Mouse (Mus musculus) thymus, adult 2 months (tissue): ENCODE data around the gene Cd300ld4. TPM values are rescaled to one million over a fixed set of nuclear protein-coding genes. Genes with fewer than 3 reads are reported as not detected.

Source experiments
- DNase-seq: peaks from one replicate; pipeline ENCODE4 v3.0.0; 2021
- H3K27ac ChIP-seq: fragments of 200-500 bp; 2 replicates; pipeline ENCODE4 v1.5.1; 2012; ENCODE audit warnings: low read length, control low read depth; ENCODE audit not compliant: control insufficient read depth, insufficient read depth
- H3K27me3 ChIP-seq: fragments of 200-500 bp; 2 replicates; pipeline ENCODE4 v1.6.1; 2012; ENCODE audit warnings: mild to moderate bottlenecking, low read length, moderate library complexity, mixed read lengths; ENCODE audit not compliant: control insufficient read depth, insufficient read depth
- H3K36me3 ChIP-seq: fragments of 200-500 bp; 2 replicates; pipeline ENCODE4 v1.6.1; 2012; ENCODE audit warnings: mild to moderate bottlenecking, low read length, moderate library complexity; ENCODE audit not compliant: control insufficient read depth, insufficient read depth
- H3K4me1 ChIP-seq: fragments of 200-500 bp; replicated peaks from 2 replicates; pipeline ENCODE4 v1.6.1; 2012; ENCODE audit warnings: low read length; ENCODE audit not compliant: control insufficient read depth, insufficient read depth
- H3K4me3 ChIP-seq: fragments of 200-500 bp; 2 replicates; pipeline ENCODE4 v1.5.1; 2012; ENCODE audit warnings: mild to moderate bottlenecking, low read length, control low read depth, moderate library complexity; ENCODE audit not compliant: control insufficient read depth, insufficient read depth
- CTCF ChIP-seq: fragments of 200-500 bp; IDR thresholded peaks from 2 replicates; pipeline ENCODE4 v1.5.1; 2012; ENCODE audit warnings: mild to moderate bottlenecking, control low read depth, low read length, moderate library complexity, borderline replicate concordance; ENCODE audit not compliant: control insufficient read depth, poor library complexity, insufficient read depth; ENCODE audit errors: extremely low read depth
- POLR2A ChIP-seq: fragments of 200-500 bp; IDR thresholded peaks from 2 replicates; pipeline ENCODE4 v1.6.1; 2012; ENCODE audit warnings: mild to moderate bottlenecking, low read length, control low read depth, moderate library complexity; ENCODE audit not compliant: control insufficient read depth, poor library complexity, insufficient read depth; ENCODE audit errors: extremely low read depth
- WGBS: fragments of 180-500 bp; shearing (Covaris S2); methylation state at CpG from one replicate; pipeline ENCODE4 v1.1.7; 2018; 5-methylcytosine and 5-hydroxymethylcytosine counted together
- polyA plus RNA-seq: library from polyadenylated mRNA; depleted of rRNA; stranded (reverse); fragments of >200 nt; gene quantifications from 2 replicates; pipeline ENCODE4 v1.2.3, GENCODE M21; 2012

The Cd300ld4 gene
- polyA plus RNA-seq, 1 experiment: 6.4 TPM

- no peaks in the 10 kb centered on the region for H3K4me1 ChIP-seq
- H3K27me3 ChIP-seq: no peaks in the 10 kb centered on the region; the same call in 1 of the 2 replicates
- no peak within 1 kb of the TSS for H3K4me3 ChIP-seq
- H3K27ac ChIP-seq: no peak within 1 kb of the TSS
- H3K36me3 ChIP-seq: no peaks in the 10 kb centered on the region
- WGBS: 7% methylated on average over 5 of the region's 5 CpGs
- TF ChIP-seq CTCF: no peak
- TF ChIP-seq POLR2A: no peak
- DNase-seq: no peak
Observed at GRCm38 (mm10) chr11:115062077-115062476, 35.3 kb upstream of the Cd300ld4 start, which contains the start of gene Cd300e. Gene Cd300e (minus strand): TSS chr11:115062177.

- DNase-seq: no peak
- Histone ChIP-seq H3K4me3 (no peak overlapping the region), H3K27ac (no peak overlapping the region), H3K4me1 (no peaks in the 10 kb centered on the region), H3K36me3 (no peaks in the 10 kb centered on the region), H3K27me3 (no peaks in the 10 kb centered on the region; the same call in 1 of the 2 replicates)
- TF ChIP-seq CTCF (no peak), POLR2A (no peak)
- 77% methylated on average over 2 of the region's 2 CpGs for WGBS
Observed at GRCm38 (mm10) chr11:115059797-115060196, 33.0 kb upstream of the Cd300ld4 start.

GRCm38 (mm10) chr11:115058701-115059100, 31.9 kb upstream of the Cd300ld4 start:
- Histone ChIP-seq H3K4me1 (no peaks in the 10 kb centered on the region), H3K4me3 (no peak overlapping the region), H3K27ac (no peak overlapping the region), H3K27me3 (no peaks in the 10 kb centered on the region; the same call in 1 of the 2 replicates), H3K36me3 (no peaks in the 10 kb centered on the region)
- TF ChIP-seq CTCF: no peak
- TF ChIP-seq POLR2A: no peak
- WGBS: 70% methylated on average over 4 of the region's 4 CpGs
- no peak for DNase-seq

GRCm38 (mm10) chr11:115054537-115054936, 27.7 kb upstream of the Cd300ld4 start:
- TF ChIP-seq POLR2A (no peak), CTCF (no peak)
- no peaks in the 10 kb centered on the region for H3K36me3 ChIP-seq
- no peaks in the 10 kb centered on the region for H3K4me1 ChIP-seq
- H3K27ac ChIP-seq: no peak overlapping the region
- no peaks in the 10 kb centered on the region; the same call in 1 of the 2 replicates for H3K27me3 ChIP-seq
- no peak overlapping the region for H3K4me3 ChIP-seq
- no peak for DNase-seq

- Histone ChIP-seq H3K4me3 (no peak overlapping the region), H3K4me1 (no peaks in the 10 kb centered on the region), H3K36me3 (no peaks in the 10 kb centered on the region), H3K27ac (no peak overlapping the region), H3K27me3 (no peaks in the 10 kb centered on the region; the same call in 1 of the 2 replicates)
- WGBS: 97% methylated on average over 1 of the region's 1 CpGs
- no peak for DNase-seq
- TF ChIP-seq CTCF (no peak), POLR2A (no peak)
Observed at GRCm38 (mm10) chr11:115052991-115053390, 26.2 kb upstream of the Cd300ld4 start.

GRCm38 (mm10) chr11:115052206-115052605, 25.4 kb upstream of the Cd300ld4 start:
- H3K36me3 ChIP-seq: no peaks in the 10 kb centered on the region
- H3K4me1 ChIP-seq: no peaks in the 10 kb centered on the region
- peak; percentile 48 for DNase-seq
- H3K27me3 ChIP-seq: no peaks in the 10 kb centered on the region
- 4% methylated on average over 9 of the region's 9 CpGs for WGBS
- TF ChIP-seq POLR2A (no peak), CTCF (no peak)
- H3K27ac ChIP-seq: no peak overlapping the region
- H3K4me3 ChIP-seq: no peak overlapping the region
